Comparison of ENCODE assay signal across 8 mouse cellular contexts in genomic region chr14:50931493-50932020, GRCm38 (mm10). TPM values are rescaled to one million over a fixed set of nuclear protein-coding genes. Genes with fewer than 3 reads are reported as not detected.
A peak's percentile ranks its signal among the peaks of the same experiment; 100 is the strongest.
DNase-seq lines count a peak whose midpoint lies in the region; ATAC-seq and TF ChIP-seq lines count a peak whose summit lies in the region.

No protein-coding gene starts in this region.

- H3K4me2 ChIP-seq in heart, postnatal 0 days (ENCODE audit: low read depth, low read length): peak overlapping the region; percentile 75

- no peak for ATAC-seq in G1E (ENCODE audit: extremely low read depth, insufficient number of reproducible peaks, low FRiP score, poor library complexity, severe bottlenecking)
- ATAC-seq in heart, postnatal 0 days (ENCODE audit: insufficient read depth, low read depth): no peak

- peak overlapping the region; percentile 43 for H3K9ac ChIP-seq in heart, postnatal 0 days (replicated peaks; ENCODE audit: low read depth, low read length)

- DNase-seq in heart, embryonic 10.5 days (ENCODE audit: low spot score): no peak
- no peak for DNase-seq in heart, adult 8-10 months (ENCODE audit: low spot score)
- DNase-seq in G1E (ENCODE audit: low spot score): no peak
- DNase-seq in heart, postnatal 0 days (ENCODE audit: low spot score): no peak
- DNase-seq in layer of hippocampus, postnatal 14 days (ENCODE audit: low spot score in 2 of 2): no peak
- no peak for DNase-seq in gastrocnemius, postnatal 10 days
- DNase-seq in T-cell, adult 2 months (ENCODE audit: low spot score): no peak

- WGBS in heart, embryonic 10.5 days: 10% methylated on average over 12 of the region's 12 CpGs
- 12% methylated on average over 12 of the region's 12 CpGs for WGBS in heart, postnatal 0 days

- peak overlapping the region; percentile 96 for H3K27ac ChIP-seq in heart, embryonic 10.5 days
- H3K27ac ChIP-seq in heart, postnatal 0 days (ENCODE audit: low read depth): peak overlapping the region; percentile 76

- no peaks in the 10 kb centered on the region for H3K27me3 ChIP-seq in heart, embryonic 10.5 days (ENCODE audit: insufficient read depth, poor library complexity, severe bottlenecking)
- H3K27me3 ChIP-seq in G1E (ENCODE audit: insufficient read depth, low read length): no peaks in the 10 kb centered on the region
- H3K27me3 ChIP-seq in heart, postnatal 0 days (ENCODE audit: control insufficient read depth, insufficient read depth, low read length): no peaks in the 10 kb centered on the region
- no peaks in the 10 kb centered on the region for H3K27me3 ChIP-seq in megakaryocyte, embryonic 14.5 days (replicated peaks)

- peak overlapping the region; percentile 98 for H3K4me3 ChIP-seq in heart, embryonic 10.5 days
- peak overlapping the region; percentile 98 for H3K4me3 ChIP-seq in G1E (ENCODE audit: low read depth, low read length)
- H3K4me3 ChIP-seq in heart, postnatal 0 days (ENCODE audit: low read depth, low read length): peak overlapping the region; percentile 81
- H3K4me3 ChIP-seq in megakaryocyte, embryonic 14.5 days (replicated peaks): peak overlapping the region; percentile 98

- H3K9me3 ChIP-seq in heart, embryonic 10.5 days: no peaks in the 10 kb centered on the region
- no peaks in the 10 kb centered on the region for H3K9me3 ChIP-seq in G1E (replicated peaks)
- H3K9me3 ChIP-seq in heart, postnatal 0 days (replicated peaks; ENCODE audit: control insufficient read depth, low read length): no peaks in the 10 kb centered on the region
- H3K9me3 ChIP-seq in megakaryocyte, embryonic 14.5 days: no peaks in the 10 kb centered on the region

- peaks cover 29% of the 10 kb centered on the region for H3K36me3 ChIP-seq in heart, embryonic 10.5 days
- peaks cover 45% of the 10 kb centered on the region for H3K36me3 ChIP-seq in G1E (replicated peaks)
- peaks cover 30% of the 10 kb centered on the region for H3K36me3 ChIP-seq in heart, postnatal 0 days (replicated peaks; ENCODE audit: control insufficient read depth, insufficient read depth, low read length)
- peaks cover 31% of the 10 kb centered on the region for H3K36me3 ChIP-seq in megakaryocyte, embryonic 14.5 days (replicated peaks; ENCODE audit: low read length)

- no peak for TF ChIP-seq CTCF in G1E (IDR thresholded peaks at IDR 0.05; ENCODE audit: low read depth, low read length)
- TF ChIP-seq CTCF in heart, postnatal 0 days (IDR thresholded peaks at IDR 0.05; ENCODE audit: low read depth): no peak

- TF ChIP-seq EP300 in heart, postnatal 0 days (IDR thresholded peaks at IDR 0.05; ENCODE audit: low read depth): no peak

- H3K4me1 ChIP-seq in heart, embryonic 10.5 days: peaks cover 9% of the 10 kb centered on the region; the same call in 1 of the 2 replicates
- H3K4me1 ChIP-seq in G1E (ENCODE audit: insufficient read depth, low read depth, low read length): peaks cover 47% of the 10 kb centered on the region
- peaks cover 9% of the 10 kb centered on the region for H3K4me1 ChIP-seq in heart, postnatal 0 days (ENCODE audit: control insufficient read depth, insufficient read depth)
- H3K4me1 ChIP-seq in megakaryocyte, embryonic 14.5 days: peaks cover 46% of the 10 kb centered on the region

RNA-seq across cellular contexts. Expression of gene Pnp, which starts 0.7 kb away (rescaled TPM):
- 44.3 and 63.0 TPM in 2 replicates for polyA plus RNA-seq in heart, embryonic 10.5 days (2016; fragmentation: Nextera tagmentation; extraction: Ambion mirVana)
- 10 to 100 TPM in 1 of 4 experiments, 1 to 10 TPM in 3; 8.0 to 10.9 (median 9.3) TPM for total RNA-seq in heart, adult 8-10 months (2022)
- 70.0 and 88.4 TPM in 2 replicates for total RNA-seq in G1E (2014; fragmentation: Nextera tagmentation)
- 110 and 112 TPM in 2 replicates for total RNA-seq in G1E (2017)
- polyA plus RNA-seq in G1E (2012): 1.5 TPM in 2 replicates
- 15.7 and 22.3 TPM in 2 replicates for total RNA-seq in heart, postnatal 0 days (2014; rRNA removed; ENCODE audit: low replicate concordance)
- 20.5 and 22.2 TPM in 2 replicates for polyA plus RNA-seq in heart, postnatal 0 days (2015; fragmentation: Nextera tagmentation; extraction: Ambion mirVana)
- polyA plus RNA-seq in megakaryocyte, embryonic 14.5 days (2012; ENCODE audit: insufficient read depth, low replicate concordance): 1.4 TPM in 1 of 2 replicates, not detected in the other
- total RNA-seq in layer of hippocampus, postnatal 14 days (2021): 10 to 100 TPM; 11.8 to 14.8 TPM
- total RNA-seq in gastrocnemius, postnatal 10 days (2021): 1 to 10 TPM; 6.1 to 7.8 TPM

RNA-seq across cellular contexts. Expression of gene Pip4p1, which starts 0.9 kb away (rescaled TPM):
- 36.1 and 44.7 TPM in 2 replicates for polyA plus RNA-seq in heart, embryonic 10.5 days (2016; fragmentation: Nextera tagmentation; extraction: Ambion mirVana)
- total RNA-seq in heart, adult 8-10 months (2022): 10 to 100 TPM; 19.3 to 24.5 (median 20.6) TPM
- total RNA-seq in G1E (2014; fragmentation: Nextera tagmentation) (23.2 and 45.6 TPM in 2 replicates), G1E (2017) (31.1 and 32.7 TPM in 2 replicates)
- 99.9 and 126 TPM in 2 replicates for polyA plus RNA-seq in G1E (2012)
- 16.6 and 39.0 TPM in 2 replicates for total RNA-seq in heart, postnatal 0 days (2014; rRNA removed; ENCODE audit: low replicate concordance)
- polyA plus RNA-seq in heart, postnatal 0 days (2015; fragmentation: Nextera tagmentation; extraction: Ambion mirVana): 20.4 and 24.8 TPM in 2 replicates
- 82.0 and 93.0 TPM in 2 replicates for polyA plus RNA-seq in megakaryocyte, embryonic 14.5 days (2012; ENCODE audit: insufficient read depth, low replicate concordance)
- total RNA-seq in layer of hippocampus, postnatal 14 days (2021): 10 to 100 TPM; 77.4 to 86.4 TPM
- total RNA-seq in gastrocnemius, postnatal 10 days (2021): 10 to 100 TPM; 16.4 to 20.3 TPM

RNA-seq across cellular contexts. Expression of gene Apex1, which starts 6.8 kb away (rescaled TPM):
- polyA plus RNA-seq in heart, embryonic 10.5 days (2016; fragmentation: Nextera tagmentation; extraction: Ambion mirVana): 220 and 306 TPM in 2 replicates
- 10 to 100 TPM; 23.1 to 33.8 (median 26.7) TPM for total RNA-seq in heart, adult 8-10 months (2022)
- total RNA-seq in G1E (2014; fragmentation: Nextera tagmentation): 133 and 142 TPM in 2 replicates
- 165 and 174 TPM in 2 replicates for total RNA-seq in G1E (2017)
- 162 and 174 TPM in 2 replicates for polyA plus RNA-seq in G1E (2012)
- 44.3 and 52.7 TPM in 2 replicates for total RNA-seq in heart, postnatal 0 days (2014; rRNA removed; ENCODE audit: low replicate concordance)
- 70.3 and 77.2 TPM in 2 replicates for polyA plus RNA-seq in heart, postnatal 0 days (2015; fragmentation: Nextera tagmentation; extraction: Ambion mirVana)
- 13.9 and 87.6 TPM in 2 replicates for polyA plus RNA-seq in megakaryocyte, embryonic 14.5 days (2012; ENCODE audit: insufficient read depth, low replicate concordance)
- total RNA-seq in layer of hippocampus, postnatal 14 days (2021): 10 to 100 TPM; 66.3 to 71.3 TPM
- 10 to 100 TPM; 42.7 to 46.1 TPM for total RNA-seq in gastrocnemius, postnatal 10 days (2021)

RNA-seq across cellular contexts. Expression of gene Osgep, which starts 6.9 kb away (rescaled TPM):
- polyA plus RNA-seq in heart, embryonic 10.5 days (2016; fragmentation: Nextera tagmentation; extraction: Ambion mirVana): 132 and 145 TPM in 2 replicates
- 10 to 100 TPM; 53.6 to 75.8 (median 70.5) TPM for total RNA-seq in heart, adult 8-10 months (2022)
- 25.6 and 29.9 TPM in 2 replicates for total RNA-seq in G1E (2014; fragmentation: Nextera tagmentation)
- 94.9 and 117 TPM in 2 replicates for total RNA-seq in G1E (2017)
- 29.3 and 42.4 TPM in 2 replicates for polyA plus RNA-seq in G1E (2012)
- 81.8 and 106 TPM in 2 replicates for total RNA-seq in heart, postnatal 0 days (2014; rRNA removed; ENCODE audit: low replicate concordance)
- 93.3 and 96.6 TPM in 2 replicates for polyA plus RNA-seq in heart, postnatal 0 days (2015; fragmentation: Nextera tagmentation; extraction: Ambion mirVana)
- polyA plus RNA-seq in megakaryocyte, embryonic 14.5 days (2012; ENCODE audit: insufficient read depth, low replicate concordance): 14.5 and 15.9 TPM in 2 replicates
- total RNA-seq in layer of hippocampus, postnatal 14 days (2021): 10 to 100 TPM; 30.9 to 42.8 TPM
- total RNA-seq in gastrocnemius, postnatal 10 days (2021): 10 to 100 TPM; 45.2 to 48.4 TPM

RNA-seq across cellular contexts. Expression of gene Gm49342, which starts 12.8 kb away (rescaled TPM):
- not detected in 2 replicates for polyA plus RNA-seq in heart, embryonic 10.5 days (2016; fragmentation: Nextera tagmentation; extraction: Ambion mirVana)
- 10 to 100 TPM in 2 of 4 experiments, 1 to 10 TPM in 2; 6.8 to 12.3 (median 9.5) TPM for total RNA-seq in heart, adult 8-10 months (2022)
- total RNA-seq in G1E (2014; fragmentation: Nextera tagmentation) (3.2 TPM in 1 of 2 replicates, not detected in the other), G1E (2017) (not detected in 2 replicates)
- 1.5 and 2.0 TPM in 2 replicates for polyA plus RNA-seq in G1E (2012)
- total RNA-seq in heart, postnatal 0 days (2014; rRNA removed; ENCODE audit: low replicate concordance): 17.5 TPM in 1 of 2 replicates, not detected in the other
- polyA plus RNA-seq in heart, postnatal 0 days (2015; fragmentation: Nextera tagmentation; extraction: Ambion mirVana): not detected in 2 replicates
- 1.00 TPM in 1 of 2 replicates, not detected in the other for polyA plus RNA-seq in megakaryocyte, embryonic 14.5 days (2012; ENCODE audit: insufficient read depth, low replicate concordance)
- 10 to 100 TPM; 11.5 to 20.3 TPM for total RNA-seq in layer of hippocampus, postnatal 14 days (2021)
- 1 to 10 TPM; 5.8 to 6.7 TPM for total RNA-seq in gastrocnemius, postnatal 10 days (2021)
